Mouse (Mus musculus): ENCODE data around the gene Galnt3. TPM values are rescaled to one million over a fixed set of nuclear protein-coding genes. Genes with fewer than 3 reads are reported as not detected.

Galnt3 gene
- polyA plus RNA-seq, 1 experiment from 2014 or later = 11.3 TPM

DNA sequence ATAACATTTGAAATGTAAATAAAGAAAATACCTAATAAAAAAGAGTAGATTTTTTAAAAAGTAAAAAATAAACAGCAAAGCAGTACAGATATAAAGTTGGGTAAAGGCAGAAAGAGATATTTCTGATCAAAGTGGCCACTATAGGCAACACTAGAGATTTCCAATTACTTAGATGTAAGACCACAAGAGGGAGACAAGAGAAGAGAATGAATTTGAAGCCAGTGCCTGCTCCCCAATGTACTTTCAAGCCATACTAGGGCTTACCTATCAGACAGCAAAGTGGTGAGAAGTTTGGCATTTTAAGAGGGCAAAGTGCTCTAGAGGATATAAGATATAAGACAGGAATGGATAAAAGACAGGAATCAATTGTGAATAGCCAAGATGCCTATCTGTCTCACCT lies 84.2 kb downstream of the Galnt3 start:
- no peak overlapping the region for H3K4me2 ChIP-seq (replicated peaks; ENCODE audit: low read depth, low read length)
- H3K36me3 ChIP-seq (ENCODE audit: insufficient read depth, low read length) = no peaks in the 10 kb centered on the region
- no peak overlapping the region for H3K9ac ChIP-seq (replicated peaks; ENCODE audit: low read depth)
- H3K9me3 ChIP-seq (ENCODE audit: low read length) = no peaks in the 10 kb centered on the region
- H3K27ac ChIP-seq (ENCODE audit: low read length) = no peak overlapping the region
- H3K27me3 ChIP-seq (replicated peaks; ENCODE audit: insufficient read depth, low read length) = no peaks in the 10 kb centered on the region
- DNase-seq (ENCODE audit: low spot score) (no peak), ATAC-seq (no peak)
- no peaks in the 10 kb centered on the region for H3K4me1 ChIP-seq (ENCODE audit: insufficient read depth, low read depth, low read length)
- TF ChIP-seq EP300 (IDR thresholded peaks at IDR 0.05) (no peak), CTCF (IDR thresholded peaks at IDR 0.05) (no peak)
- no peak overlapping the region for H3K4me3 ChIP-seq (ENCODE audit: low read depth, low read length)

DNA sequence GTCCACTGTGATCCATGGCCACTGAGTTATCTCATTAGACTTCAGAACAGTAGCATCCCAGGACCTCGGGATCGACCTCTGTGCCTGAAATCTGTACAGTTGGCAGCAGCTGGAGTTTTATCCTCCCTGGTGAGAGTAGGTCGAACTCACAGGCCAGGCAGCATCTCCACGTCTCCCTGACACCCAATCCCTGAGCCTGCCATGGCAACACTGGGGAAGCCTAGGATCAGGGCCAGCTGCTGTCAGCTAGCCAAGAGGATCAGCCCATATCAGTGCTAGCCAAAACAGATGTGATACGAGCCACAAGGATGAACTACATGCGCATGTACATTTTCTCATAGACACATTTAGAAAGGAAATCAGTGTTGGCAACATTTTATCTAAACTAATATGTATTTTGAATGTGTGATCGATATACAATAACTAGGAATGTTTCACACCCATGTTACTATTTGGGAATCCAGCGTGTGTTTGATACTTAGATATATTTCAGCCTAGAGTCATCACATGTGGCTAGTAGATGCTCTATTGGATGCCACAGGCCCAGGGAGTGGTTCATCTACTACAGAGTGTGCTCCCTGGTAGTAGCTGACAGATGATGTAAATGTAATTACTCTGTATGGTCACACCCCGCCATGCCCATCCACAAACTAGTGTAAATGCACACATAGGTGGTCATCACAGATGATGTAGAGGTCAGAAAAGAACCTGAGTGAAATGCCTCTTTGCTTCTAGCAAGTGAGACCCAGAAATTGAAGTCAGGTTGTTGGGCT lies 89.7 kb downstream of the Galnt3 start:
- Histone ChIP-seq H3K9me3 (ENCODE audit: low read length) (no peaks in the 10 kb centered on the region), H3K4me3 (ENCODE audit: low read depth, low read length) (no peak overlapping the region), H3K36me3 (ENCODE audit: insufficient read depth, low read length) (no peaks in the 10 kb centered on the region), H3K27me3 (replicated peaks; ENCODE audit: insufficient read depth, low read length) (no peaks in the 10 kb centered on the region), H3K4me1 (ENCODE audit: insufficient read depth, low read depth, low read length) (no peaks in the 10 kb centered on the region), H3K4me2 (replicated peaks; ENCODE audit: low read depth, low read length) (no peak overlapping the region), H3K27ac (ENCODE audit: low read length) (no peak overlapping the region), H3K9ac (replicated peaks; ENCODE audit: low read depth) (no peak overlapping the region)
- ATAC-seq (no peak), DNase-seq (ENCODE audit: low spot score) (no peak)
- TF ChIP-seq EP300 (IDR thresholded peaks at IDR 0.05) (no peak), CTCF (IDR thresholded peaks at IDR 0.05) (no peak)
- WGBS = 56% methylated on average over 9 of the region's 9 CpGs

Other genes with a start within 250 kb of the Galnt3 start
- 4.9 and 6.3 TPM in 2 replicates for gene Ttc21b, start 131.6 kb upstream of the Galnt3 start, polyA plus RNA-seq (2015; fragmentation: Nextera tagmentation; extraction: Ambion mirVana)